Mouse (Mus musculus) forebrain, embryonic 10.5 days (tissue): Measurements from ENCODE around the gene Uxt. TPM values are rescaled to one million over a fixed set of nuclear protein-coding genes. Genes with fewer than 3 reads are reported as not detected.

Source experiments
- DNase-seq: peaks from one replicate; pipeline ENCODE4 v3.0.0-alpha.2; 2017; ENCODE audit warnings: low spot score; ENCODE audit errors: extremely low spot score
- H3K27ac ChIP-seq: fragments of 300-500 bp; sonication (generic); 2 replicates; pipeline ENCODE4 v1.5.1; 2016; ENCODE audit warnings: mild to moderate bottlenecking
- H3K27me3 ChIP-seq: fragments of 300-500 bp; sonication (generic); 2 replicates; pipeline ENCODE4 v1.6.1; 2016; ENCODE audit warnings: mild to moderate bottlenecking; ENCODE audit not compliant: poor library complexity, severe bottlenecking
- H3K36me3 ChIP-seq: fragments of 300-500 bp; sonication (generic); replicated peaks from 2 replicates; pipeline ENCODE4 v1.6.1; 2016; ENCODE audit warnings: mild to moderate bottlenecking, moderate library complexity
- H3K4me1 ChIP-seq: fragments of 300-500 bp; sonication (generic); 2 replicates; pipeline ENCODE4 v1.6.1; 2016
- H3K4me3 ChIP-seq: fragments of 300-500 bp; sonication (generic); 2 replicates; pipeline ENCODE4 v1.5.1; 2016; ENCODE audit warnings: mild to moderate bottlenecking, moderate library complexity
- H3K9me3 ChIP-seq: fragments of 300-500 bp; sonication (generic); 2 replicates; pipeline ENCODE4 v1.6.1; 2016; ENCODE audit warnings: mild to moderate bottlenecking, moderate library complexity
- WGBS: fragments of 180-500 bp; shearing (Covaris S2); methylation state at CpG from one replicate; pipeline ENCODE4 v1.1.7; 2016; 5-methylcytosine and 5-hydroxymethylcytosine counted together
- polyA plus RNA-seq: library from polyadenylated mRNA; unstranded; fragments of >200 nt; fragmentation: Nextera tagmentation; extraction: Ambion mirVana; gene quantifications from 2 replicates; pipeline ENCODE4 v1.2.1, GENCODE M21; 2016

Uxt gene
- polyA plus RNA-seq, 1 experiment from 2014 or later = 73.1 TPM

DNA sequence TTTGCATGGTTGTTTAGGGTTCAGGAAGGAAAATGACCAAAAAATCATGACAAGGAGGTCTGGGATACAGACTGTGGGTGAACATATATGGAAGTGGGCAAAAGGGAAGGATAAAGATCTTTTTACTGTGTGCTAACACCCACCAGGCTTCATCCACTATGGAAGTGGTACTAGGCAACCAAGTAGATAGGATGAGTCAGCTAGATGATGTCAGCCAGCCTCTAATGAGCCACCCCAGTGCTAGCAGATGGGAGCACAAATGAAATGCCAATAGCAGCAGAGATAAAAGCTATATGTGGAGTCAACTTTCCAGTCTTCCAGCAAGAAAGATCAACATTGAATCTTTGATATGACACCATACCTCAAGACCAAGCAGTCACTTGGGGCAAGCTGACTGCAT is 46.7 kb downstream of the Uxt start:
- Histone ChIP-seq H3K4me3 (no peak overlapping the region), H3K4me1 (no peaks in the 10 kb centered on the region), H3K27me3 (peaks cover 12% of the 10 kb centered on the region), H3K9me3 (no peaks in the 10 kb centered on the region), H3K36me3 (no peaks in the 10 kb centered on the region), H3K27ac (no peak overlapping the region)
- no peak for DNase-seq

- no peak for DNase-seq
- Histone ChIP-seq H3K4me1 (no peaks in the 10 kb centered on the region), H3K27me3 (no peaks in the 10 kb centered on the region; the same call in 1 of the 2 replicates), H3K27ac (no peak overlapping the region), H3K9me3 (no peaks in the 10 kb centered on the region), H3K36me3 (no peaks in the 10 kb centered on the region), H3K4me3 (no peak overlapping the region)
- WGBS = 83% methylated on average over 6 of the region's 6 CpGs
These were observed 48.1 kb downstream of the Uxt start for GRCm38 (mm10) chrX:20913726-20914125.

- 49% methylated on average over 3 of the region's 3 CpGs for WGBS
- H3K27me3 ChIP-seq = no peaks in the 10 kb centered on the region
- no peaks in the 10 kb centered on the region for H3K9me3 ChIP-seq
- DNase-seq = no peak
- H3K4me3 ChIP-seq = no peak overlapping the region
- H3K36me3 ChIP-seq = no peaks in the 10 kb centered on the region
- no peak overlapping the region for H3K27ac ChIP-seq
- H3K4me1 ChIP-seq = no peaks in the 10 kb centered on the region
These were observed 51.7 kb downstream of the Uxt start for GRCm38 (mm10) chrX:20910074-20910473.

Other genes with a start within 250 kb of the Uxt start
- 91.9 and 96.6 TPM in 2 replicates for gene Araf, start 164.2 kb downstream of the Uxt start, polyA plus RNA-seq
- 7.4 and 7.9 TPM in 2 replicates for gene Timp1, start 91.9 kb downstream of the Uxt start, polyA plus RNA-seq
- gene Syn1, start 41.0 kb downstream of the Uxt start, polyA plus RNA-seq = 2.1 and 2.4 TPM in 2 replicates
- gene Cfp, start 30.5 kb downstream of the Uxt start, polyA plus RNA-seq = 2.9 and 4.1 TPM in 2 replicates
- 12.5 and 13.2 TPM in 2 replicates for gene Elk1, start 11.4 kb downstream of the Uxt start, polyA plus RNA-seq
- 4.9 and 6.3 TPM in 2 replicates for gene Zfp182, start 100.3 kb upstream of the Uxt start, polyA plus RNA-seq
- gene Spaca5, start 106.4 kb upstream of the Uxt start, polyA plus RNA-seq = not detected in 2 replicates
- gene Zfp300, start 127.5 kb upstream of the Uxt start, polyA plus RNA-seq = 1.7 and 2.2 TPM in 2 replicates
- not detected in 2 replicates for gene Ssxa1, start 153.8 kb upstream of the Uxt start, polyA plus RNA-seq
- gene Gm21876, start 213.6 kb upstream of the Uxt start, polyA plus RNA-seq = not detected in 2 replicates